Mouse (Mus musculus): ENCODE data around the gene Tnrc6c.

DNA sequence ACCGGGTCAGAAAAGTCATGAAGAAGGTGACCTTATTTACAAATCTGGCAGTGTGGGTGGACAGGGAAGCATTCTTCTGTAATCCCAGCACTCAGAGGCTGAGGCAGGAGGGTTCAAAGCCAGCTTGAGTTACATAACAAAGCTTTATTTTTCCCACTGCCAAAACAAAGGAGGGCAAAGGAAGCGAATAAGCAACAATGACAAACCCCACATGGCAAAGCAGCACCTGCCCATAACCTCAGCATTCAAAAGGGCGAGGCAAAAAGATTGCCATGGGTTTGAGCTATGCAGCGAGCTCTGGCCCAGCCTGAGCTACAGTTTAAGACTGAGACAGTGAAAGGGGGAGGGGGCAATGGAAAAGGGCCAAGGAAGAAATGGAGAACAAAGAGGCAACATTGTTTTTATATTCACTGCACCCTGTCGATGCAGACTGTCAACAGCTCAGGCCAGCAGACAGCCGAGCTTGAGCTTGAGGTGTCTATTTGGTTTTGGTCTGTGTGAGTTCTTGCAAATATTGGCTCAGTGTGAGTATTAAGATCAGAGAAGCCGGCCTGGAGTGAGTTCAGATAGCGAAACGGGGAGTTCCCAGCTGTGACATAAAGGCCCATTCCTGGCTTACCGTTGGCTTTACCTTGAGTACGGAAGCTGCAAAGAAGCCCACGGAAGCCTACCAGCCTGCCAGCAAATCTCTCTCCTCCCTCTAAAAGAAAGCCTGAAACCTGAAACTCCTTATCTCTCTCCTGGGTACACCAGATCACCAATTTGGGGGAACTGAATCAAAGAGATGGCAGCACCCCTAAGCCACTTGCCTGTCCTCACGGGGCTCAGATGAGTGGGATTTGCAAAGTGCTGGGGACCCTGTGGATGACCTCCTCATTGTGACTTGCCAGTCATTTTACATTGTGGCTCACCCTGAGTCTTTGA lies 3.1 kb upstream of the Tnrc6c start:
- TF ChIP-seq POLR2A (IDR thresholded peaks at IDR 0.05; ENCODE audit: borderline replicate concordance, low read depth, low read length) (no peak), CTCF (IDR thresholded peaks at IDR 0.05; ENCODE audit: low read depth, low read length) (no peak)

All from bone marrow macrophage, adult 2 months (primary cell).